Comparison of ENCODE assay signal across 16 mouse cellular contexts in the genomic region with DNA sequence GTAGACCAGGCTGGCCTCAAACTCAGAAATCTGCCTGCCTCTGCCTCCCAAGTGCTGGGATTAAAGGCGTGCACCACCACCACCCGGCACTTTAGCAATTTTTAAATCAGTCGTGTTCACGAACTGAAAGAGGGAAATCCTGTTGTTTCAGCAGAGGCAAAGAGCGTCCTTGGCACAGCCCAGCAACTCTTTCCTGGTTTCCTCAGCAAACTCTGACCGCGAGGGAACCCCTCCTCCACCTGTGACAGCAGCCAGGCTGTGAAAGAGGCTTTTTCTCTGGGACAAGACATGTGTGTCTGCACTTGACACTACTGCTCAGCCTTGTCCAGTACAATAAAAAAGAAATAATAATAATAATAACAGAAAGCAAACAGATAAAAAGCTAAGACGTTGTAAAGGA. TPM values are rescaled to one million over a fixed set of nuclear protein-coding genes. Genes with fewer than 3 reads are reported as not detected.
"Had no signal": no experiment of that assay in that cellular context is flagged by ENCODE, and none has a peak within 500 bp of the region (broad histone marks: within the 10 kb centered on the region; RNA-seq: fewer than 3 reads in every experiment).

No protein-coding gene starts in this region.

- H3K4me2 ChIP-seq: intestine, embryonic 15.5 days; liver, embryonic 11.5 days; liver, embryonic 15.5 days; lung, embryonic 14.5 days; midbrain, embryonic 11.5 days; midbrain, embryonic 15.5 days; neural tube, embryonic 13.5 days; stomach, embryonic 15.5 days had no signal

- ATAC-seq: intestine, embryonic 15.5 days; midbrain, embryonic 15.5 days had no signal

- H3K9me3 ChIP-seq: intestine, embryonic 15.5 days; limb, embryonic 10.5 days; liver, embryonic 15.5 days; midbrain, embryonic 15.5 days; neural tube, embryonic 13.5 days; stomach, embryonic 15.5 days had no signal

- DNase-seq: lung, embryonic 14.5 days; lung, postnatal 10 days; retina, postnatal 1 day; right cerebral cortex, postnatal 14 days; thymus, postnatal 4 days had no signal

- H3K27ac ChIP-seq: intestine, embryonic 15.5 days; limb, embryonic 10.5 days; liver, embryonic 15.5 days; macrophage; midbrain, embryonic 15.5 days; neural tube, embryonic 13.5 days; stomach, embryonic 15.5 days had no signal

- H3K4me3 ChIP-seq: intestine, embryonic 15.5 days; limb, embryonic 10.5 days; liver, embryonic 15.5 days; megakaryocyte, embryonic 14.5 days; midbrain, embryonic 15.5 days; neural tube, embryonic 13.5 days; stomach, embryonic 15.5 days had no signal

- H3K9ac ChIP-seq: intestine, embryonic 15.5 days; liver, embryonic 15.5 days; lung, embryonic 14.5 days; midbrain, embryonic 15.5 days; neural tube, embryonic 13.5 days; stomach, embryonic 15.5 days had no signal

- H3K36me3 ChIP-seq: intestine, embryonic 15.5 days; limb, embryonic 10.5 days; liver, embryonic 15.5 days; midbrain, embryonic 15.5 days; neural tube, embryonic 13.5 days; stomach, embryonic 15.5 days had no signal

- H3K27me3 ChIP-seq: intestine, embryonic 15.5 days; megakaryocyte, embryonic 14.5 days; midbrain, embryonic 15.5 days; neural tube, embryonic 13.5 days; stomach, embryonic 15.5 days had no signal

- H3K4me1 ChIP-seq: midbrain, embryonic 15.5 days; neural tube, embryonic 13.5 days had no signal

RNA-seq across cellular contexts. Expression of a gene that starts 18.8 kb away (rescaled TPM):
- total RNA-seq: monocyte, adult 5-6 weeks had no signal
- polyA plus RNA-seq: macrophage had no signal
